Mouse (Mus musculus) ovary, postnatal 14 days (tissue): ENCODE measurements around the gene Pyroxd2.
"Not testable (repeated sequence)": the region's sequence is repeated elsewhere in the genome, so short reads cannot be mapped to it uniquely, and the experiment has no call there.

ENCODE experiments used
- DNase-seq: peaks from one replicate; pipeline ENCODE4 v3.0.0; 2022; ENCODE audit warnings: low spot score

Pyroxd2 gene

GRCm38 (mm10) chr19:42689786-42690185 lies 62.8 kb downstream of the Pyroxd2 start:
- DNase-seq, result no peak

GRCm38 (mm10) chr19:42689321-42689720 lies 63.3 kb downstream of the Pyroxd2 start:
- no peak for DNase-seq

GRCm38 (mm10) chr19:42682776-42683175 lies 69.8 kb downstream of the Pyroxd2 start:
- not testable (repeated sequence) for DNase-seq

GRCm38 (mm10) chr19:42678191-42678590 lies 74.4 kb downstream of the Pyroxd2 start:
- no peak for DNase-seq

GRCm38 (mm10) chr19:42677452-42677851 lies 75.1 kb downstream of the Pyroxd2 start:
- no peak for DNase-seq

GRCm38 (mm10) chr19:42676931-42677330 lies 75.6 kb downstream of the Pyroxd2 start:
- DNase-seq, result no peak
